Mouse (Mus musculus): ENCODE measurements at regions not wholly inside any gene's neighbourhood (a gene's known extent, or its start where the extent isn't known, plus 50 kb on each side); places are given as distances from the start of the nearest gene placed in this dataset.

- H3K9ac ChIP-seq (replicated peaks; ENCODE audit: low read depth, low read length): no peak overlapping the region
- no peak for ATAC-seq
- H3K4me3 ChIP-seq (replicated peaks; ENCODE audit: low read length): no peak overlapping the region
- H3K4me1 ChIP-seq (replicated peaks; ENCODE audit: control insufficient read depth, insufficient read depth, low read length): no peaks in the 10 kb centered on the region
- H3K36me3 ChIP-seq (ENCODE audit: control insufficient read depth, insufficient read depth): no peaks in the 10 kb centered on the region
- WGBS: 65% methylated on average over 6 of the region's 6 CpGs
- no peaks in the 10 kb centered on the region for H3K9me3 ChIP-seq (ENCODE audit: control insufficient read depth, low read length)
- no peak overlapping the region for H3K27ac ChIP-seq (ENCODE audit: low read length)
- no peak overlapping the region for H3K4me2 ChIP-seq (ENCODE audit: low read length)
- no peaks in the 10 kb centered on the region for H3K27me3 ChIP-seq (replicated peaks; ENCODE audit: control insufficient read depth, insufficient read depth, low read length)
These were observed 92.6 kb upstream of the Ctsc start for GRCm38 (mm10) chr7:88185120-88185796.

DNA sequence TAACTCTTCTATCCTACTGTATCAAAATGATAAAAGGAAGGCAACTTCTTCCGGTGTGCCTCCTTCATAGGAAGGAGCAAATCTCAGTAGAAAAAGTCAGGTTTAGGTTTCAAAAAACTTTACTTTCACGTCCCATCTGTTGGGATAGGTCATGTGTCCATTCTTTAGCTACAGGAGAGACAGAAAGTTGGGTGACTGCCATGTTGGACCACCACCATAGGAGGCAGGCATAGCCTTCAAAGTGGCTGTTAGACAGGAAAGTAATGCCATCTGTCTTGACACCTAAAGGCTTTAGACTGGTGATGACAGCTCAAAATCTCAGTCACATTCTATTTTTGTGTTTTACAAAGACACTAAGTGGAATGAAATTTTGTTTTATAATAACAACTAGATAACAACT, 90.3 kb upstream of the Ctsc start:
- peak; percentile 87 for ATAC-seq
- H3K36me3 ChIP-seq (ENCODE audit: control insufficient read depth, insufficient read depth): no peaks in the 10 kb centered on the region
- WGBS: 59% methylated on average over 2 of the region's 2 CpGs

GRCm38 (mm10) chr7:88192771-88193170, 85.1 kb upstream of the Ctsc start:
- no peak for ATAC-seq
- WGBS: 89% methylated on average over 2 of the region's 2 CpGs

More for the DNA sequence above, 90.3 kb upstream of the Ctsc start:
- Histone ChIP-seq H3K9ac (replicated peaks; ENCODE audit: low read depth, low read length) (no peak overlapping the region), H3K27me3 (replicated peaks; ENCODE audit: control insufficient read depth, insufficient read depth, low read length) (no peaks in the 10 kb centered on the region), H3K4me1 (replicated peaks; ENCODE audit: control insufficient read depth, insufficient read depth, low read length) (no peaks in the 10 kb centered on the region), H3K4me2 (ENCODE audit: low read length) (no peak overlapping the region), H3K27ac (ENCODE audit: low read length) (no peak overlapping the region), H3K9me3 (ENCODE audit: control insufficient read depth, low read length) (no peaks in the 10 kb centered on the region), H3K4me3 (replicated peaks; ENCODE audit: low read length) (no peak overlapping the region)

DNA sequence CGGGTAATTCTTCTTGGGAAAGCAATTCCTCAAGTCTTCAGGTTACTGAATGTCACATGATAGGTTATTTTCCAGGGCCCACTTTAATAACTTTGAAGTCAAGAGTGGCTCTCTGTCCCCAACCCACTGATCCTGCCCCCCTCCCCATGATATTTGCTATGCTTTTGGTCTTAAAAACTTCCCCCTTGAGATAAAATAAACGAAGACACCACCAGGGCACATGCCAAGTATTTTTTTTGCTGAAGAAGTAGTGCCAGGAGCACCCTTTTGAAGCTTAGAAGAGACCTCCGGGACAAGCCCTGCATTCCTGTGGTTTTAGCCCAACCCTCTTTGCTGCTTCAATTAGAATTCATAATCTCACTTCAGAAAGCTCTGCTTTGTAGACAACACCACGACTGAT, 78.8 kb upstream of the Ctsc start:
- no peaks in the 10 kb centered on the region for H3K9me3 ChIP-seq (ENCODE audit: control insufficient read depth, low read length)
- ATAC-seq: no peak
- H3K36me3 ChIP-seq (ENCODE audit: control insufficient read depth, insufficient read depth): no peaks in the 10 kb centered on the region
- no peaks in the 10 kb centered on the region for H3K27me3 ChIP-seq (replicated peaks; ENCODE audit: control insufficient read depth, insufficient read depth, low read length)
- H3K27ac ChIP-seq (ENCODE audit: low read length): no peak overlapping the region
- no peak overlapping the region for H3K9ac ChIP-seq (replicated peaks; ENCODE audit: low read depth, low read length)
- H3K4me1 ChIP-seq (replicated peaks; ENCODE audit: control insufficient read depth, insufficient read depth, low read length): no peaks in the 10 kb centered on the region
- H3K4me2 ChIP-seq (ENCODE audit: low read length): no peak overlapping the region
- WGBS: 62% methylated on average over 4 of the region's 4 CpGs
- H3K4me3 ChIP-seq (replicated peaks; ENCODE audit: low read length): no peak overlapping the region

More at GRCm38 (mm10) chr7:88192771-88193170, 85.1 kb upstream of the Ctsc start:
- H3K9ac ChIP-seq (replicated peaks; ENCODE audit: low read depth, low read length): no peak overlapping the region
- H3K27ac ChIP-seq (ENCODE audit: low read length): no peak overlapping the region
- no peak overlapping the region for H3K4me2 ChIP-seq (ENCODE audit: low read length)
- no peaks in the 10 kb centered on the region for H3K36me3 ChIP-seq (ENCODE audit: control insufficient read depth, insufficient read depth)
- H3K4me1 ChIP-seq (replicated peaks; ENCODE audit: control insufficient read depth, insufficient read depth, low read length): no peaks in the 10 kb centered on the region
- H3K27me3 ChIP-seq (replicated peaks; ENCODE audit: control insufficient read depth, insufficient read depth, low read length): no peaks in the 10 kb centered on the region
- H3K4me3 ChIP-seq (replicated peaks; ENCODE audit: low read length): no peak overlapping the region
- no peaks in the 10 kb centered on the region for H3K9me3 ChIP-seq (ENCODE audit: control insufficient read depth, low read length)

DNA sequence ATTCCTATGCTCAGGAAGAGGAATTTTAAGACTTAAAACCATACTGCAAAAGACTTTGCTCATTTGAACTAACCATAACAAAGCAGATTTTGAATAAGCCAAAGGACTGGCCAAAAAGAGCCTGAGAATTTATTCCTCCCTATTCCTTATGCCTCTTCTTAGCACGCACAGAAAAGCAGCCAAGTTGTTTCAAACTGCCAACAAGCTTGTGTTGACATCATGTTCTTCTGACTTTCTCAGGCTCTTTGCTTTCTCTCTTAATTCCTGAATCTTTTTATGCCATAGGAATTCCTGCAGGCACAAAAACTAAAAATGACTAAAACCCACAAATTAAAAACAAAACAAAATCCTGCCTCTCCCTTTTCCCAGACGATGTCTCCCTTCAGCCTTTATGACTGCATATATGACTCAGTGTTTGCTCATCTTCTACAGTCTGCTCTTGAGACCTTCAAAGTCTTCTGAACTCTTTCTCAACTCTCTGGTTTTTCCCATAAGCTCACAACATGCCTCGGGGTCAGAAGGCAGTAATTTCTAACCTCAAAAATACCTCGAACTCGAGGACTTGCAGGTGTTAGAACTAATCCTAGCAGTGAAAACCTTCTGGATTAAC, 77.9 kb upstream of the Ctsc start:
- H3K9ac ChIP-seq (replicated peaks; ENCODE audit: low read depth, low read length): no peak overlapping the region
- no peak overlapping the region for H3K27ac ChIP-seq (ENCODE audit: low read length)
- WGBS: 82% methylated on average over 5 of the region's 5 CpGs
- H3K4me3 ChIP-seq (replicated peaks; ENCODE audit: low read length): no peak overlapping the region
- no peaks in the 10 kb centered on the region for H3K9me3 ChIP-seq (ENCODE audit: control insufficient read depth, low read length)
- no peaks in the 10 kb centered on the region for H3K27me3 ChIP-seq (replicated peaks; ENCODE audit: control insufficient read depth, insufficient read depth, low read length)
- ATAC-seq: no peak
- H3K4me1 ChIP-seq (replicated peaks; ENCODE audit: control insufficient read depth, insufficient read depth, low read length): no peaks in the 10 kb centered on the region
- no peaks in the 10 kb centered on the region for H3K36me3 ChIP-seq (ENCODE audit: control insufficient read depth, insufficient read depth)
- H3K4me2 ChIP-seq (ENCODE audit: low read length): no peak overlapping the region

GRCm38 (mm10) chr7:88201658-88202364, 76.1 kb upstream of the Ctsc start:
- Histone ChIP-seq H3K4me1 (replicated peaks; ENCODE audit: control insufficient read depth, insufficient read depth, low read length) (peaks cover under 1% of the 10 kb centered on the region; the same call in 1 of the 2 replicates), H3K4me3 (replicated peaks; ENCODE audit: low read length) (no peak overlapping the region), H3K9ac (replicated peaks; ENCODE audit: low read depth, low read length) (no peak overlapping the region), H3K9me3 (ENCODE audit: control insufficient read depth, low read length) (no peaks in the 10 kb centered on the region), H3K27ac (ENCODE audit: low read length) (no peak overlapping the region), H3K27me3 (replicated peaks; ENCODE audit: control insufficient read depth, insufficient read depth, low read length) (no peaks in the 10 kb centered on the region), H3K36me3 (ENCODE audit: control insufficient read depth, insufficient read depth) (no peaks in the 10 kb centered on the region), H3K4me2 (ENCODE audit: low read length) (no peak overlapping the region)
- WGBS: 88% methylated on average over 3 of the region's 3 CpGs
- no peak for ATAC-seq

DNA sequence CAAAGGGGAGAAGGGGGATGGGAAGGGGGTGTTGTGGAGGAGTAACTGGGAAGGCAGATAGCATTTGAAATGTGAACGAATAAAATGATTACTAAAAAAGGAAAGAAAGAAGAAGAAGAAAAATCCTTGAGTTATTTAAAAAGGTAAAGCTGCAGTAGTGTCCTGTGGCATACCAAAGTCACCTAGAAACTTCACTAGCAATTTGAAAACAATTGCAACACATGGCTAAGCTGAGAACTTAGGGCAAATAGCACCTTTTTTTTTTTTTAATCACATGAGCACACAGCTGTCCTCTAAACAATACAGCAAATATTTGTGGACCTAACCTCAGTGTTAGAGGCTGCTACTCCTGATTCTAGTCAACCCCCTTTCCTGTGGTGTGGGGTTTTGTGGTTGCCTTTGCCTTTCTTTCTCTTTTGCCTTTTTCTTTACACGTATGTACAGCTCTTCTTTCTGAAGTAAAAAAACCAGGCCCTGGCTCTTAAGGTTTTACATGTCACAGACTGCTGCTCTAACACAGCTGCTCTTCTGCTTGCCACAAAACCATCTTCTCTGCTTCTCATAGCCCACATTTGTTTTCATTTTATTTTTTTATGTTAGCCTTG, 71.6 kb upstream of the Ctsc start:
- H3K9ac ChIP-seq (replicated peaks; ENCODE audit: low read depth, low read length): no peak overlapping the region
- H3K4me2 ChIP-seq (ENCODE audit: low read length): no peak overlapping the region
- peak; percentile 44; the same call in 1 of the 2 replicates for ATAC-seq
- H3K4me1 ChIP-seq (replicated peaks; ENCODE audit: control insufficient read depth, insufficient read depth, low read length): peaks cover 6% of the 10 kb centered on the region; the same call in 1 of the 2 replicates
- H3K27ac ChIP-seq (ENCODE audit: low read length): no peak overlapping the region
- no peaks in the 10 kb centered on the region for H3K9me3 ChIP-seq (ENCODE audit: control insufficient read depth, low read length)
- no peak overlapping the region for H3K4me3 ChIP-seq (replicated peaks; ENCODE audit: low read length)
- H3K36me3 ChIP-seq (ENCODE audit: control insufficient read depth, insufficient read depth): no peaks in the 10 kb centered on the region
- 36% methylated on average over 2 of the region's 2 CpGs for WGBS
- H3K27me3 ChIP-seq (replicated peaks; ENCODE audit: control insufficient read depth, insufficient read depth, low read length): no peaks in the 10 kb centered on the region

DNA sequence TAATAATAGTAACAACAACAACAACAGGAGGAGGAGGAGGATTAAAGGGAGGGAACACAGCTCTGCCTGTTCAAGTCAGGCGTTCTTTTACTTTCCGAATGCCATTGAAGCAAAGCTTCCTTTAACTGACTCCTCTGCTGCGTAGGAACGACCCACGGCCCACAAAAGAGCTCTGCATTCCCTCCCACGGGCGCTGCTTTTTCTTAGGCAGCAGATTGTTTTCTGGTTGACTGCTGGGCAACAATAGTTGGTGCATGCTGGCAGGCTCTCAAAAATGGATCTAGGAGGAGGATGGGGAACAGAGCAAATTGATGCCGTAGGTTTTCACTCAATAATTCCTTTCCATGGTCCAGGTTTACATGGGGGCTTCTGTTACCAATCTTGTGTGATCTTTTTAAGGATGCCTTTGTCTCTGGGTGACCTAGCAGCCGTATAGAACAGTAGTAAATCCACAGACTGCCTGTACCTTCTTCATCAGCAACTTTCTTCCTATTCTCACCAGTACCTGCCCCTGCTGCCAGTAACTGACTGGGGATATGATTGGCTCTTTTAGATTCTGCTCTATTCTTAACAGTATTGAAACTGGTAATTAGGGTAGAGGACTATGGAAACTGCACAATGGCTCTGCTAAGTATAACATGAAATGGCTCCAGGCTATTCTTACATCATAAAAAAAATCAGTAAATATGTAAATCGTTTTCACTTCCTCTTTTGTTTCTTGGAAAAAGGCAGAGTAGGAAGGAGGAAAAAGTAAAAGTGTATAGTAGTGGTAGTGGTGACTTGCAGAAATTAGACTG, 70.8 kb upstream of the Ctsc start:
- Histone ChIP-seq H3K9ac (replicated peaks; ENCODE audit: low read depth, low read length) (no peak overlapping the region), H3K9me3 (ENCODE audit: control insufficient read depth, low read length) (no peaks in the 10 kb centered on the region), H3K4me1 (replicated peaks; ENCODE audit: control insufficient read depth, insufficient read depth, low read length) (peaks cover 6% of the 10 kb centered on the region; the same call in 1 of the 2 replicates), H3K27me3 (replicated peaks; ENCODE audit: control insufficient read depth, insufficient read depth, low read length) (no peaks in the 10 kb centered on the region), H3K4me2 (ENCODE audit: low read length) (peak overlapping the region; percentile 20; the same call in 1 of the 2 replicates), H3K36me3 (ENCODE audit: control insufficient read depth, insufficient read depth) (no peaks in the 10 kb centered on the region), H3K27ac (ENCODE audit: low read length) (peak overlapping the region; percentile 37; the same call in 1 of the 2 replicates), H3K4me3 (replicated peaks; ENCODE audit: low read length) (no peak overlapping the region)
- ATAC-seq: peak; percentile 89
- 3% methylated on average over 10 of the region's 10 CpGs for WGBS
